Mouse (Mus musculus): ENCODE results near the gene Afg3l1.

DNA sequence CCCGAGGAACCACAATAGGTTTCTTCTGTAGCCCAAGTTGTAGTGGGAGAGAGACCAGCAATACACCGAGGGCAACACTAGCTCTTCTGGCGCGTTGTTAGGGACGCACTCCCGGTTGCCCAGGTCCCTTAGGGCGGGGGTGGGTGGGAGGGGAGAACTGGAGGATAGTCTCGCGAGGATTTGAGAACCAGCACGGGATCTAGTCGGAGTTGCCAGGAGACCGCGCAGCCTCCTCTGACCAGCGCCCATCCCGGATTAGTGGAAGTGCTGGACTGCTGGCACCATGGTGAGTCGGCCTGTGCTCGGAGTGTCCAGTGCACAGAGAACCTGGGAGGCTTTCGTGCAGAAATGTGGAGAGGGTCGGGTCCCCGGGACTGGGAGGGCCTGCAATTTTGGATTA, 41.0 kb downstream of the Afg3l1 start, which contains the start of gene Gas8:
- TF ChIP-seq CTCF (IDR thresholded peaks at IDR 0.05; ENCODE audit: control insufficient read depth, insufficient read depth, low read length): 0 out of 2 replicates have a peak, but pooled peaks have one; percentile 4
- no peak for TF ChIP-seq POLR2A (IDR thresholded peaks at IDR 0.05; ENCODE audit: borderline replicate concordance, control insufficient read depth, low read depth, low read length)

All from bone marrow, adult 2 months (tissue).